Mouse (Mus musculus): Measurements from ENCODE around the gene Zscan4d.
"Not testable (repeated sequence)": the region's sequence is repeated elsewhere in the genome, so short reads cannot be mapped to it uniquely, and the experiment has no call there.

The Zscan4d gene

GRCm38 (mm10) chr7:11166059-11166458, at the start of gene Zscan4d:
TSS of gene Zscan4d (minus strand) at chr7:11166159.
- not testable (repeated sequence) for DNase-seq

DNA sequence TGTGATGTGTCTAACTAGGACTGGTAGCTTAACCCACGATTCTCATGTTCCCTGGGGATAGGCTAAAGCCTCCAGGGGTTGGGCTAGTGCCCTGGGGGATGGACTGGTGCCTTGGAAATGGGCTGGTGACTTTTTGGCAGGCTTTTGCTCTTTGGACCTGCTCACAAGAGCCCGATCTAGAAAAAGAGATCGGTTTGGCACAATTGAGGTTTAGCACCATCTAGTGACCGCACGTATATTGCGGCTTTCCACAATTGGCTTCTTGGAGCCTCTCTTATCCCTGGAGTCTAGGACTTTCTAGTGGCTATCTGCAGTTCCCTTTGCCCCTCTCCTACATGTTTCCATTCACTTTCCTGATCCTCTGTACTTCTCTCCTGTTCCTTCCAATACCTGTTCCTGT, 7.9 kb downstream of the Zscan4d start:
- not testable (repeated sequence) for DNase-seq

Measured in right cerebral cortex, postnatal 14 days (tissue).